Mouse (Mus musculus): ENCODE data around the gene Dppa2.

Dppa2 gene

GRCm38 (mm10) chr16:48344193-48344592, 40.5 kb downstream of the Dppa2 start:
- DNase-seq (ENCODE audit: low read depth, low spot score): no peak

- DNase-seq (ENCODE audit: low read depth, low spot score): no peak
These were observed 43.5 kb downstream of the Dppa2 start for GRCm38 (mm10) chr16:48347246-48347645.

GRCm38 (mm10) chr16:48355716-48356115, 52.0 kb downstream of the Dppa2 start:
- no peak for DNase-seq (ENCODE audit: low read depth, low spot score)

- no peak for DNase-seq (ENCODE audit: low read depth, low spot score)
These were observed 52.7 kb downstream of the Dppa2 start for GRCm38 (mm10) chr16:48356417-48356816.

GRCm38 (mm10) chr16:48360887-48361286, 57.2 kb downstream of the Dppa2 start:
- DNase-seq (ENCODE audit: low read depth, low spot score): no peak

GRCm38 (mm10) chr16:48366801-48367200, 63.1 kb downstream of the Dppa2 start:
- no peak for DNase-seq (ENCODE audit: low read depth, low spot score)

GRCm38 (mm10) chr16:48368096-48368495, 64.4 kb downstream of the Dppa2 start:
- DNase-seq (ENCODE audit: low read depth, low spot score): no peak

All from CD4-positive helper T cell, adult 2 months (primary cell).